Mouse (Mus musculus) lung, postnatal 0 days (tissue): Measurements from ENCODE around the gene Cd4. TPM values are rescaled to one million over a fixed set of nuclear protein-coding genes. Genes with fewer than 3 reads are reported as not detected.
"Not testable (repeated sequence)": the region's sequence is repeated elsewhere in the genome, so short reads cannot be mapped to it uniquely, and the experiment has no call there.

Experiments
- ATAC-seq: fragments of 200-750 bp; cut with Nextera tagmentation; 2 replicates; pipeline ENCODE4 v1.8.0; 2017; ENCODE audit warnings: moderate library complexity
- DNase-seq: peaks from one replicate; pipeline ENCODE4 v3.0.0-alpha.2; 2016; ENCODE audit warnings: low spot score
- H3K27ac ChIP-seq: fragments of 300-500 bp; sonication (generic); 2 replicates; pipeline ENCODE4 v1.5.1; 2014; ENCODE audit warnings: antibody characterized with exemption, mild to moderate bottlenecking, low read length, mixed read lengths
- H3K27me3 ChIP-seq: fragments of 300-500 bp; sonication (generic); replicated peaks from 2 replicates; pipeline ENCODE4 v1.6.1; 2014; ENCODE audit warnings: low read length, mixed read lengths; ENCODE audit not compliant: insufficient read depth
- H3K36me3 ChIP-seq: fragments of 300-500 bp; sonication (generic); 2 replicates; pipeline ENCODE4 v1.6.1; 2014; ENCODE audit warnings: low read length, mixed read lengths; ENCODE audit not compliant: insufficient read depth
- H3K4me1 ChIP-seq: fragments of 300-500 bp; sonication (generic); 2 replicates; pipeline ENCODE4 v1.6.1; 2014; ENCODE audit warnings: antibody characterized with exemption, low read depth, low read length, mixed read lengths; ENCODE audit not compliant: insufficient read depth
- H3K4me2 ChIP-seq: fragments of 300-500 bp; sonication (generic); replicated peaks from 2 replicates; pipeline ENCODE4 v1.6.1; 2014; ENCODE audit warnings: low read depth, mild to moderate bottlenecking, low read length, moderate library complexity, mixed read lengths
- H3K4me3 ChIP-seq: fragments of 300-500 bp; sonication (generic); 2 replicates; pipeline ENCODE4 v1.5.1; 2014; ENCODE audit warnings: low read depth, low read length
- H3K9ac ChIP-seq: fragments of 300-500 bp; sonication (generic); replicated peaks from 2 replicates; pipeline ENCODE4 v1.6.1; 2014; ENCODE audit warnings: low read depth, mild to moderate bottlenecking
- H3K9me3 ChIP-seq: fragments of 300-500 bp; sonication (generic); 2 replicates; pipeline ENCODE4 v1.6.1; 2016; ENCODE audit warnings: low read length, mixed read lengths
- CTCF ChIP-seq: IDR thresholded peaks from 2 replicates; pipeline ENCODE4 v1.5.1; 2016; ENCODE audit warnings: antibody characterized with exemption, mild to moderate bottlenecking
- EP300 ChIP-seq: IDR thresholded peaks from 2 replicates; pipeline ENCODE4 v1.6.1; 2016; ENCODE audit warnings: antibody characterized with exemption, mild to moderate bottlenecking, control low read depth
- WGBS: fragments of 180-500 bp; shearing (Covaris S2); extraction: QIAGEN DNeasy Blood & Tissue Kit; methylation state at CpG from one replicate; pipeline ENCODE4 v1.1.7; 2014; 5-methylcytosine and 5-hydroxymethylcytosine counted together
- polyA plus RNA-seq: library from polyadenylated mRNA; unstranded; fragments of >200 nt; fragmentation: Nextera tagmentation; extraction: Ambion mirVana; gene quantifications from 2 replicates; pipeline ENCODE4 v1.2.1, GENCODE M21; 2015

Cd4 gene
- polyA plus RNA-seq, 1 experiment from 2014 or later: 0.10 TPM

GRCm38 (mm10) chr6:124840241-124841167 is 47.5 kb downstream of the Cd4 start, which contains the start of gene Gnb3:
Gene Gnb3, minus strand, starts transcription at chr6:124840275.
- Histone ChIP-seq H3K4me3 (no peak within 1 kb of the TSS), H3K4me2 (no peak within 1 kb of the TSS), H3K27ac (no peak within 1 kb of the TSS), H3K4me1 (no peaks in the 10 kb centered on the region), H3K9ac (no peak within 1 kb of the TSS), H3K9me3 (no peaks in the 10 kb centered on the region), H3K36me3 (no peaks in the 10 kb centered on the region), H3K27me3 (no peaks in the 10 kb centered on the region)
- ATAC-seq (no peak), DNase-seq (no peak)
- 33% methylated on average over 15 of the region's 15 CpGs for WGBS
- TF ChIP-seq CTCF: no peak

GRCm38 (mm10) chr6:124839805-124840204 is 48.2 kb downstream of the Cd4 start:
- H3K9me3 ChIP-seq: no peaks in the 10 kb centered on the region
- TF ChIP-seq CTCF: no peak
- TF ChIP-seq EP300: no peak
- WGBS: 10% methylated on average over 8 of the region's 8 CpGs
- H3K27ac ChIP-seq: no peak overlapping the region
- no peaks in the 10 kb centered on the region for H3K36me3 ChIP-seq
- H3K4me2 ChIP-seq: no peak overlapping the region
- H3K27me3 ChIP-seq: no peaks in the 10 kb centered on the region
- H3K9ac ChIP-seq: no peak overlapping the region
- H3K4me1 ChIP-seq: no peaks in the 10 kb centered on the region
- ATAC-seq (no peak), DNase-seq (no peak)
- no peak overlapping the region for H3K4me3 ChIP-seq

GRCm38 (mm10) chr6:124836411-124836810 is 51.6 kb downstream of the Cd4 start:
- WGBS: 53% methylated on average over 7 of the region's 7 CpGs
- no peaks in the 10 kb centered on the region for H3K4me1 ChIP-seq
- TF ChIP-seq CTCF (peak; percentile 40), EP300 (no peak)
- no peaks in the 10 kb centered on the region for H3K9me3 ChIP-seq
- DNase-seq (peak; percentile 65), ATAC-seq (peak; percentile 70)
- no peaks in the 10 kb centered on the region for H3K36me3 ChIP-seq
- H3K27me3 ChIP-seq: no peaks in the 10 kb centered on the region
- H3K27ac ChIP-seq: no peak overlapping the region
- no peak overlapping the region for H3K9ac ChIP-seq
- H3K4me3 ChIP-seq: no peak overlapping the region
- no peak overlapping the region for H3K4me2 ChIP-seq

GRCm38 (mm10) chr6:124835531-124835930 is 52.5 kb downstream of the Cd4 start:
- no peak for DNase-seq
- Histone ChIP-seq H3K4me2 (no peak overlapping the region), H3K27ac (no peak overlapping the region), H3K9me3 (no peaks in the 10 kb centered on the region), H3K4me1 (no peaks in the 10 kb centered on the region), H3K4me3 (no peak overlapping the region), H3K27me3 (no peaks in the 10 kb centered on the region), H3K36me3 (no peaks in the 10 kb centered on the region), H3K9ac (no peak overlapping the region)
- WGBS: 69% methylated on average over 10 of the region's 10 CpGs
- ATAC-seq: peak; percentile 42
- TF ChIP-seq CTCF: no peak
- no peak for TF ChIP-seq EP300

GRCm38 (mm10) chr6:124834512-124835081 is 53.4 kb downstream of the Cd4 start:
- Histone ChIP-seq H3K9me3 (no peaks in the 10 kb centered on the region), H3K27me3 (no peaks in the 10 kb centered on the region), H3K4me2 (no peak overlapping the region), H3K36me3 (no peaks in the 10 kb centered on the region), H3K27ac (no peak overlapping the region), H3K9ac (no peak overlapping the region), H3K4me1 (peaks cover 4% of the 10 kb centered on the region; the same call in 1 of the 2 replicates), H3K4me3 (no peak overlapping the region)
- DNase-seq (no peak), ATAC-seq (no peak)
- 75% methylated on average over 6 of the region's 6 CpGs for WGBS
- TF ChIP-seq CTCF (no peak), EP300 (no peak)

- no peak overlapping the region for H3K4me2 ChIP-seq
- no peak for ATAC-seq
- no peak overlapping the region for H3K9ac ChIP-seq
- H3K4me3 ChIP-seq: no peak overlapping the region
- no peaks in the 10 kb centered on the region for H3K36me3 ChIP-seq
- no peaks in the 10 kb centered on the region for H3K9me3 ChIP-seq
- H3K27ac ChIP-seq: no peak overlapping the region
- 91% methylated on average over 8 of the region's 8 CpGs for WGBS
- TF ChIP-seq EP300 (no peak), CTCF (no peak)
- no peaks in the 10 kb centered on the region for H3K27me3 ChIP-seq
- peaks cover 8% of the 10 kb centered on the region; the same call in 1 of the 2 replicates for H3K4me1 ChIP-seq
- no peak for DNase-seq
These were observed 56.4 kb downstream of the Cd4 start for GRCm38 (mm10) chr6:124831649-124832048.

GRCm38 (mm10) chr6:124831199-124831598 is 56.8 kb downstream of the Cd4 start:
- DNase-seq, H3K4me2 ChIP-seq, ATAC-seq, H3K9ac ChIP-seq, H3K36me3 ChIP-seq, H3K27me3 ChIP-seq, H3K27ac ChIP-seq, H3K4me1 ChIP-seq, H3K9me3 ChIP-seq, H3K4me3 ChIP-seq: not testable (repeated sequence)
- WGBS: 95% methylated on average over 4 of the region's 4 CpGs
